Mouse (Mus musculus): ENCODE results near the gene Ssbp3.

DNA sequence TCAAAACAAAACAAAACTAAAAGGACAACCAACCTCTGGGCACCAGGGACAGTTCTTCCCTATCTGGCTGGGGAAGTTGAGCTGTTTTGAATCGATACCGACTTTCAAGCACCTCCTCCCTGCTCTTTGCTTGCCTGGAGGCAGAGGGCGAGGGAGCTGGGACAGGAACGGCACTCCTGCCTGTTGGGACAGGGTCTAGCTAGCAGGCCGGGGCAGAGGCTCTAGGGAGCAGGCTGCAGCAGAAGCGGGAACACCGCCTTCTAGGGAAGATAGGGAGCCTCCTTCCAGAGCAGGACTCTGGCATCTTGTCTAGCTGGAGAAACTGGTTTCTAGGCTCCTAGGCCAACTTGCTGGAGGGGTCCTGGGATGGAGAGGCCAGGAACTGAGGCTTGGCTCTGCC is 70.2 kb downstream of the Ssbp3 start:
- TF ChIP-seq EP300 (IDR thresholded peaks at IDR 0.05; ENCODE audit: low read depth) (no peak), CTCF (IDR thresholded peaks at IDR 0.05; ENCODE audit: low read depth) (peak; percentile 13; the same call in 1 of the 2 replicates)
